Mouse (Mus musculus) heart, embryonic 13.5 days (tissue): Measurements from ENCODE around the gene 1700012B09Rik. TPM values are rescaled to one million over a fixed set of nuclear protein-coding genes. Genes with fewer than 3 reads are reported as not detected.

Source experiments
- ATAC-seq: fragments of 200-750 bp; cut with Nextera tagmentation; 2 replicates; pipeline ENCODE4 v1.8.0; 2017; ENCODE audit warnings: moderate TSS enrichment; ENCODE audit not compliant: insufficient number of reproducible peaks, low FRiP score, low TSS enrichment; ENCODE audit errors: extremely low read depth
- H3K27ac ChIP-seq: fragments of 300-500 bp; sonication (generic); replicated peaks from 2 replicates; pipeline ENCODE4 v1.5.1; 2015; ENCODE audit warnings: moderate library complexity, mild to moderate bottlenecking, inconsistent platforms
- H3K27me3 ChIP-seq: fragments of 300-500 bp; sonication (generic); replicated peaks from 2 replicates; pipeline ENCODE4 v1.6.1; 2015; ENCODE audit warnings: mild to moderate bottlenecking, inconsistent platforms
- H3K36me3 ChIP-seq: fragments of 300-500 bp; sonication (generic); 2 replicates; pipeline ENCODE4 v1.6.1; 2015; ENCODE audit warnings: mild to moderate bottlenecking, inconsistent platforms
- H3K4me1 ChIP-seq: fragments of 300-500 bp; sonication (generic); 2 replicates; pipeline ENCODE4 v1.6.1; 2015; ENCODE audit warnings: inconsistent platforms
- H3K4me2 ChIP-seq: fragments of 300-500 bp; sonication (generic); 2 replicates; pipeline ENCODE4 v1.6.1; 2015; ENCODE audit warnings: inconsistent platforms, mild to moderate bottlenecking, moderate library complexity
- H3K4me3 ChIP-seq: fragments of 300-500 bp; sonication (generic); 2 replicates; pipeline ENCODE4 v1.5.1; 2015; ENCODE audit warnings: moderate library complexity, mild to moderate bottlenecking, inconsistent platforms
- H3K9ac ChIP-seq: fragments of 300-500 bp; sonication (generic); 2 replicates; pipeline ENCODE4 v1.6.1; 2015; ENCODE audit warnings: inconsistent platforms, mild to moderate bottlenecking, moderate library complexity
- H3K9me3 ChIP-seq: fragments of 300-500 bp; sonication (generic); 2 replicates; pipeline ENCODE4 v1.6.1; 2016; ENCODE audit warnings: inconsistent platforms
- WGBS: fragments of 180-500 bp; shearing (Covaris S2); methylation state at CpG from one replicate; pipeline ENCODE4 v1.1.7; 2015; ENCODE audit warnings: mixed read lengths; 5-methylcytosine and 5-hydroxymethylcytosine counted together
- polyA plus RNA-seq: library from polyadenylated mRNA; unstranded; fragments of >200 nt; fragmentation: Nextera tagmentation; extraction: Ambion mirVana; gene quantifications from 2 replicates; pipeline ENCODE4 v1.2.1, GENCODE M21; 2015

The 1700012B09Rik gene
- polyA plus RNA-seq, 1 experiment from 2014 or later: not detected

DNA sequence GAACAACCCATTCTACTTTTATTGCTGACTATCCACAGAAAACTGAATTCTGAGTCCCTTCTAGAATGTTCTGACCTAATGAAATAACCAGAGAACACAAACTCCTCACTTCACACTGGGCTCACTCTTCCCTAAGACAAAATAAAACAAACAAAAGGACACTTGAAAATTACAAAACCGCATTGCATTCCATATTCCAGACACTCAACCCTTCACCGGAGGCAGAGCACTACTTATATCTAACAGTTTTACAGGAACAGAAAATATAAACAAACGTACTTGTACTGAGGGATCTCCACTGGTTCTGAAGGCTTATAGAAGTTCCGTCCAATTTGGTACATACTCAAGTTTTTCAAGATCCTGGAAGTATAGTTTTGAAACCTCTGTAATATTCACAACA, 42.5 kb downstream of the 1700012B09Rik start:
- 73% methylated on average over 4 of the region's 4 CpGs for WGBS

GRCm38 (mm10) chr9:14726629-14727028, 44.2 kb downstream of the 1700012B09Rik start:
- H3K27ac ChIP-seq: no peak overlapping the region
- ATAC-seq: no peak
- no peaks in the 10 kb centered on the region for H3K36me3 ChIP-seq
- H3K4me3 ChIP-seq: no peak overlapping the region
- 85% methylated on average over 4 of the region's 4 CpGs for WGBS
- H3K9ac ChIP-seq: no peak overlapping the region
- H3K4me2 ChIP-seq: no peak overlapping the region
- H3K9me3 ChIP-seq: no peaks in the 10 kb centered on the region
- no peaks in the 10 kb centered on the region for H3K27me3 ChIP-seq
- H3K4me1 ChIP-seq: peaks cover 9% of the 10 kb centered on the region

More for the DNA sequence above, 42.5 kb downstream of the 1700012B09Rik start:
- H3K4me2 ChIP-seq: no peak overlapping the region
- H3K36me3 ChIP-seq: no peaks in the 10 kb centered on the region
- no peak for ATAC-seq
- H3K27ac ChIP-seq: no peak overlapping the region
- H3K9ac ChIP-seq: no peak overlapping the region
- H3K4me3 ChIP-seq: no peak overlapping the region
- H3K4me1 ChIP-seq: peaks cover 9% of the 10 kb centered on the region
- no peaks in the 10 kb centered on the region for H3K9me3 ChIP-seq
- 0 out of 2 replicates have a peak, but pooled peaks cover 2% of the 10 kb centered on the region for H3K27me3 ChIP-seq

DNA sequence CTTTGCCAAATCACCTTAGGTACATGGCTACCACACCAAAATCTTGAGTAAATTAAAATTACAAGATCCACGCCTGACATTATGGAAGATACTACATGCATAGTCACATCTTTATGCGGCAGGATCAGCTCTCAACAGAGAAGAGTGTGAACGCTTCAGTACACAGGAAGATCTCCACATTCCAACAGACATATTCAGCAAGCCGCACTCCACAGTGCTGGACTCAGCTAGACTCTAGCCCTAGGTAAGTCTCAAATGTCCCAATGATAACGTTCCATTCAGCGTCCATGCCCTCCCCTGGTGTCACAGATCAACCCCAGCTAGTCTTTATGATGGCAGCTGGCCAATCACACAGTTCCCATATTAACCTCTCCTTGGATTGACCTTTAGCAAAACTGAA, 44.8 kb downstream of the 1700012B09Rik start:
- Histone ChIP-seq H3K4me2 (no peak overlapping the region), H3K27me3 (no peaks in the 10 kb centered on the region), H3K27ac (no peak overlapping the region), H3K9ac (no peak overlapping the region), H3K4me3 (no peak overlapping the region), H3K9me3 (no peaks in the 10 kb centered on the region), H3K36me3 (no peaks in the 10 kb centered on the region), H3K4me1 (peaks cover 9% of the 10 kb centered on the region)
- no peak for ATAC-seq
- 72% methylated on average over 6 of the region's 6 CpGs for WGBS

DNA sequence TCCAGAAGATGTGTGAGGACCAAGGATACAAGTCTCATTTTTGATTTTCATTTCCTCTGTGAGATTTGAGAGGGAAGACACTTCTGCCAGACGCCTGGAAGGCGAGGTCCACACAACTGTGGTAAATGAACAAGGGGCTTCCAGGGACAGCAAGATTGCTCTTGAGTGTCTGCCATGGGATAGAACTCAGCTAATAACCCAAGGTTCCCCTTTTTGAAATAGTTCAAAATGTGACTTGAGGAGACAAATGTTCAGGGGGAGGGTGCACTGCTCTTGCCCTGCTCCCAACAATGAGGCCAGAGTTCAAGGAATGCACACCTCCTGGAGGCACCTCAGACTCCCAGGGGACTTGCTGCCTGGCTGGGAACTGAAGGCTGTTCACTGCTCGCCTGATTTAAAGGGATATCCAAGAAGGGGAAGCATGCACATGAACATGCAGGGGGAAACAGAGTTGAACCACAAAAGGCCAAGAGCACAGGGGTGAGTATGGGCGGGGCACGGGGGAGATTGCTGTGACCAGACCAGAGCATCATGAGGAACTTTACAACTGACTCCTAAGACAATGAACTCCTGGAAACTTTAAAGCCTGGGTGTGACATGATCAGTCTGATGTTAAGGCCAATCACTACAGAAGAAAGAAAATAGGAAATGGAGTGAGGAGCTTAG, 45.9 kb downstream of the 1700012B09Rik start:
- ATAC-seq: no peak
- no peak overlapping the region for H3K9ac ChIP-seq
- no peak overlapping the region for H3K4me2 ChIP-seq
- H3K27ac ChIP-seq: no peak overlapping the region
- H3K4me1 ChIP-seq: peaks cover 7% of the 10 kb centered on the region
- no peaks in the 10 kb centered on the region for H3K36me3 ChIP-seq
- H3K9me3 ChIP-seq: no peaks in the 10 kb centered on the region
- 69% methylated on average over 5 of the region's 5 CpGs for WGBS
- no peak overlapping the region for H3K4me3 ChIP-seq
- no peaks in the 10 kb centered on the region for H3K27me3 ChIP-seq

GRCm38 (mm10) chr9:14721610-14722009, 49.2 kb downstream of the 1700012B09Rik start:
- WGBS: 66% methylated on average over 5 of the region's 5 CpGs
- ATAC-seq: no peak
- no peak overlapping the region for H3K4me3 ChIP-seq
- peaks cover 22% of the 10 kb centered on the region for H3K4me1 ChIP-seq
- H3K9ac ChIP-seq: no peak overlapping the region
- no peaks in the 10 kb centered on the region for H3K36me3 ChIP-seq
- H3K27me3 ChIP-seq: no peaks in the 10 kb centered on the region
- H3K4me2 ChIP-seq: no peak overlapping the region
- H3K9me3 ChIP-seq: no peaks in the 10 kb centered on the region
- no peak overlapping the region for H3K27ac ChIP-seq

DNA sequence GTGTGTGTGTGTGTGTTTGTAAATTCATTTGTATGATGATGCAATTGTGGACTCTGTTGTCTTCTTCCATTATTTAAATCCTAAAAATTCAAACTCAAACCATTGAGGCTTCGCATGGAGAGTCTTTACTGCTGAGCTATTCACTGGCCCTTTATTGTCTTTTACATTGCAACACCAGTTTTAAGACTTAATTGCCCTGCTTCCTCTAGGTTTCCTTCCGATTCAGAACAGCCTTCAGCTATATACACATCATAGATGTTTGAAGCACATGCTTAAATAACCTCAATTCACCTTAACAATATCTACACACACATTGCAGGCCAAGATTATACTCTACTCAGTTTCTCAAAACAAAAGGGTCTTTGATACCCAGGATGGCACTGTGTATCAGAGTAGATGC, 50.4 kb downstream of the 1700012B09Rik start:
- WGBS: 73% methylated on average over 2 of the region's 2 CpGs
- Histone ChIP-seq H3K27ac (no peak overlapping the region), H3K4me1 (peaks cover 22% of the 10 kb centered on the region), H3K4me2 (no peak overlapping the region), H3K4me3 (no peak overlapping the region), H3K9ac (no peak overlapping the region), H3K27me3 (no peaks in the 10 kb centered on the region), H3K9me3 (no peaks in the 10 kb centered on the region), H3K36me3 (no peaks in the 10 kb centered on the region)
- ATAC-seq: no peak

DNA sequence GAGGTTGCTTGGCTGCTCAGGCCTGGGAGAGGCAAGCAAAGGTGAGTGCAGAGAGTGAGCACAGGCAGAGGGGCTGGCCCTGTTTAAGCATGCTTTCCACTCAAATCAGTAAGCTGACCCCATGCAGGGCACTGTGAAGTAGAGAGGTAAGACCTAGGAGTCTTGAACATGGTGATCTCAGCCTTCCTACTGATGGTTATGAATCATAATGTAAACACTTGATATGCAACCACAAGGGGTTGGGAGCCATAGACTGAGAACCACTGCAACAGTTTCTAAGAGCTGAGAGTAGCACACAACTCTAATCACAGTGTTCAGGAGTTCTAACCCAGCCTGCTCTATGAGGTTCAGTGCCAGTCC, 52.5 kb downstream of the 1700012B09Rik start:
- Histone ChIP-seq H3K9ac (peak overlapping the region; percentile 63), H3K9me3 (no peaks in the 10 kb centered on the region)

GRCm38 (mm10) chr9:14717689-14718331, 53.0 kb downstream of the 1700012B09Rik start:
- peak overlapping the region; percentile 20; the same call in 1 of the 2 replicates for H3K27ac ChIP-seq
- ATAC-seq: no peak
- H3K4me3 ChIP-seq: peak overlapping the region; percentile 25
- peaks cover 15% of the 10 kb centered on the region for H3K4me1 ChIP-seq
- no peaks in the 10 kb centered on the region for H3K36me3 ChIP-seq
- H3K4me2 ChIP-seq: peak overlapping the region; percentile 62
- H3K27me3 ChIP-seq: 0 out of 2 replicates have a peak, but pooled peaks cover 4% of the 10 kb centered on the region
- H3K9ac ChIP-seq: peak overlapping the region; percentile 63
- 22% methylated on average over 14 of the region's 14 CpGs for WGBS
- no peaks in the 10 kb centered on the region for H3K9me3 ChIP-seq

More for the DNA sequence above, 52.5 kb downstream of the 1700012B09Rik start:
- Histone ChIP-seq H3K36me3 (no peaks in the 10 kb centered on the region), H3K4me2 (peak overlapping the region; percentile 62), H3K27me3 (0 out of 2 replicates have a peak, but pooled peaks cover 4% of the 10 kb centered on the region), H3K4me1 (peaks cover 15% of the 10 kb centered on the region), H3K4me3 (peak overlapping the region; percentile 25), H3K27ac (peak overlapping the region; percentile 20; the same call in 1 of the 2 replicates)
- ATAC-seq: no peak

GRCm38 (mm10) chr9:14715258-14715657, 55.6 kb downstream of the 1700012B09Rik start:
- WGBS: 89% methylated on average over 15 of the region's 15 CpGs
- H3K27ac ChIP-seq: no peak overlapping the region
- H3K4me3 ChIP-seq: no peak overlapping the region
- H3K4me2 ChIP-seq: no peak overlapping the region
- H3K4me1 ChIP-seq: peaks cover 15% of the 10 kb centered on the region
- no peaks in the 10 kb centered on the region for H3K9me3 ChIP-seq
- H3K27me3 ChIP-seq: 0 out of 2 replicates have a peak, but pooled peaks cover 4% of the 10 kb centered on the region
- H3K36me3 ChIP-seq: no peaks in the 10 kb centered on the region
- H3K9ac ChIP-seq: no peak overlapping the region
- ATAC-seq: no peak

GRCm38 (mm10) chr9:14710910-14711309, 59.9 kb downstream of the 1700012B09Rik start:
- WGBS: 75% methylated on average over 3 of the region's 3 CpGs

More at GRCm38 (mm10) chr9:14710910-14711309, 59.9 kb downstream of the 1700012B09Rik start:
- Histone ChIP-seq H3K4me1 (peaks cover 2% of the 10 kb centered on the region), H3K27me3 (0 out of 2 replicates have a peak, but pooled peaks cover 4% of the 10 kb centered on the region), H3K9me3 (no peaks in the 10 kb centered on the region), H3K36me3 (no peaks in the 10 kb centered on the region), H3K4me2 (no peak overlapping the region), H3K4me3 (no peak overlapping the region), H3K27ac (no peak overlapping the region), H3K9ac (no peak overlapping the region)
- ATAC-seq: no peak
